Mouse (Mus musculus) granulocyte monocyte progenitor cell, adult 5-6 weeks (primary cell): ENCODE results near the gene Hs3st2. TPM values are rescaled to one million over a fixed set of nuclear protein-coding genes. Genes with fewer than 3 reads are reported as not detected.

Experiments used
- ATAC-seq: replicated peaks from 2 replicates; pipeline ENCODE4 v1.8.0; 2016; ENCODE audit warnings: mild to moderate bottlenecking, moderate TSS enrichment, inconsistent platforms; ENCODE audit not compliant: poor library complexity, severe bottlenecking
- total RNA-seq, 2 experiments: library from RNA; stranded (forward) in 1 of 2; stranded (reverse) in 1 of 2; fragments of 200-712, 200-1000 nt in 1 of 2; fragments of >200 nt in 1 of 2; fragmentation: Nextera tagmentation in 1 of 2; gene quantifications; 2 replicates each; pipeline ENCODE4 v1.2.3; 2014 to 2017

The Hs3st2 gene
- total RNA-seq, 2 experiments from 2014 or later: not detected

DNA sequence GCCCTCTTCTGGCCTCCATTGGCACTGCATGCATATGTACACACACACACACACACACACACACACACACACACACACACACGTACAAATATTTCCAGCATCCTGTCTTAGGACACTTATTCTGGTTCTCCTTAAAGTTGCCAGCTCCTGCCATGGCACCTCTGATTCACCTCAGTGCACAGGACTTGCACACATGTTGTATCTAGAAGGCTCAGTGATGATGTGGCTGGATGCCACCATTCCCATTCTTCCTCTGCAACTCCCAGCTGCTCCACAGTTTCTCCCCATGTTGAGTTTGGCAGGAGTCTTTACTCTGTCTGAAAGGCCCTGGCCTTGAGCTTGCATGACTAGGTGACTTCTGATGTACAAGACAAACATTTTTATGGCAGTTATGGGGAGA lies 65.1 kb downstream of the Hs3st2 start:
- ATAC-seq: no peak

DNA sequence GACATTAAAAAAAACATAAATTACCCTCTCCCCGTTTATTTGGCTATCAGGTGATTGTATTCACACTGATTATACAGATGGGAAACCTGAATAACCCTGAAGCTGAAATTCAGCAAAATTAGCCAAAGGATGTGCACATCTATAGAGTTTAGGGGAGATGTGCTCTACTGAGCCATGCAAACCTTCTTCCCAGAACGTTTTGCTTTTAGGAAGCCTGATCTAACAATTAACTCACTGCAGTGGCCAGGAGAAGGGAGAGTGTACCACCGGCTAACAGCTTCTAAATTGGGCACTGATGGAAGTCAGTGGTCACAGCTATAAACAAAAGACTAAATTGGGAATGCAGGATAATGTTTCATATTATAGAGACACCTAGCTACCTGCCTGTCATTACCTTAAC lies 66.4 kb downstream of the Hs3st2 start:
- no peak for ATAC-seq

GRCm38 (mm10) chr7:121460626-121461025 lies 69.0 kb downstream of the Hs3st2 start:
- ATAC-seq: no peak

GRCm38 (mm10) chr7:121464441-121464840 lies 72.8 kb downstream of the Hs3st2 start:
- no peak for ATAC-seq

- no peak for ATAC-seq
These were observed 73.5 kb downstream of the Hs3st2 start for GRCm38 (mm10) chr7:121465111-121465510.

- no peak for ATAC-seq
These were observed 74.7 kb downstream of the Hs3st2 start for GRCm38 (mm10) chr7:121466331-121466730.

DNA sequence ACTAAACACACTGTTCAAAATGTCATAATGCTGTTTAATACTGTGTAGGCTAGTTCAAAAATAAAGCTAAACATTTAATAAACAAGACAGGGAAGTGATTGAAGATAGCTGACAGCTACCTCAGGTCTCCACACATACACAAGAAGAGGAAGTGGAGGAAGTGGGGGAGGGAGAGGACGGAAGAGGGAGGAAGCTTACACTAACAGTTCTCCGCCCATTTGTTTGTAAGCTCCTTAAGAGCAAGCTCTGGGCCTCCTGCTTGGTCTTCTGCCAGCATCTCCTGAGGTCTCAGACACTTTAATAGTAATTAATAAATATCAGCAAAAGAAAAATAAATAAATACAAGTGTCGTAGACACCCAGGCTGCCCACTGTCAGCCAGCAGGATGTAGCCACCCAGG lies 77.8 kb downstream of the Hs3st2 start:
- ATAC-seq: peak; percentile 53

DNA sequence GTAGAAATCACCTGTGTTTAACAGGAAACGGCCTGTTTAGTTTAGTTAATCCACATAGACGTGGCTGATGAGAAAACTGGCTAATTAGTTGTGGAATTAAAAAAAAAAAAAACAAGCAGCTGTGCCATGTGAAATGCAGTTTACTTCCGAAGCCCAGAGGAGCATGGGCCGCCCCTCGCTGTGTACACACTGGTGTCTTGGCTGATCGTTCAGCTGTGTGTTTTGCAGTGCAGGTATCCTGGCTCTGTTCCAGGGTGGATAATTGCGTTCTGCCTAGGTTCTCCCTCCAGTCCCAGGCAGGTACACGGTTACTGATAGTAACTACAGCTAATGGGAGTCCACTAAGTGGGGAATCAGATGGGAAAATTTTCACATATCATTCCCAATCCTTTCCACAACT lies 86.6 kb downstream of the Hs3st2 start:
- no peak for ATAC-seq

DNA sequence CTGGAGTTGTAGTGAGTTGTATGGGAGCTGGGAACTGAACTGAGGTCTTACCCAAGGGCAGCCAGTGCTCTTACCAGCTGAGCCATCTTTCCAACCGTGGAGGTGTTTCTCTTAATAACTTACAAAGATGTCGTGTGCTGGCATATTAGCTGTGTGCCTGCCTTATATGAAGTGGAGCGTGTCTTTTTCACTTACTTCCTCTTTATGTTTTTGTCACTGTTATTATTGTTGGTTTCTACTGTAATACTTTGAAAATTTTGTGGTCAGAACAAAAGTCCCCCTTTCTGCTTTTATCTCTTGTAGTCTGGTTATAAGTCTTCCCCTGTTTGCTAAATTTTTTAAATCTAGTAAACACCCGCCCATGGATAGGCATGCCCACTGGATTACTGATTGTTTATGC lies 88.4 kb downstream of the Hs3st2 start:
- ATAC-seq: no peak

GRCm38 (mm10) chr7:121484590-121484989 lies 92.9 kb downstream of the Hs3st2 start:
- no peak for ATAC-seq

DNA sequence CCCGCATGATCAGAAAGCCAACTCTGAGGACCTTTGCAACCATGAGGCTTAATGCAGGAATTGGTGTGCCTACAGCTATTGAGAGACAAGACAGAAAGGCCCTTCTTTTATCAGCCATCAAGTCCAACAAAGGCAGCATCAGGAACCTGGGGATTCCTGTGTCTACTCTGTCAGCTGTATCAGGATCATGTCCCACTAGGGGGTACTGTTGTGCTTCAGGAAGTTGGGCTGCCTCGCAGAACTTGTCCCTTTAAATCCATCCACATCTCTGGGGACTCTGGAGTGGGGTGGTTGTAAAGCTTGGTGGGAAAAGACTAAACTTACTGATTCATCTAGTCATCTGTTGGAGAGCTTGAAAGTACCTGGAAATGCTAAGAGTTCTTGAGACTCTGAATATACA lies 93.6 kb downstream of the Hs3st2 start:
- peak; percentile 79 for ATAC-seq

DNA sequence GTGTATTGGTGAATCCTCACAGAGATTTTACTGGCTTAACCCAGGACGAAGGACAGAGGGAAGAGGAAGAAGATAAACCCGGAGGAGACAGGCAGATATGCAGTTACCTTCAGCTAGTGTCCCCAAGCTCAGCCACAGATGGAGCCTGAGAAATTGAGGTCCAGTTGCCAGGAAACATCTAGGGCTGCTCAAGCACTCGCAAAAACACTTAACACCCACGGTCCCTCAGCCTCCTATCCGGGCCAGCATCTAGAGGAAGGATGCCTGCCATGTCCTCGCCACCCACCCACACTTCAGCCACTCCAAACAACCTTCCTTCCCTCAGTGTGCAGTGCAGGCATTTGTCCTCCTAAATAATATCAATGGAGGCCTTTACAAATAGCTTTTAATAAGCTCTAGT lies 95.6 kb downstream of the Hs3st2 start:
- ATAC-seq: no peak

- ATAC-seq: no peak
These were observed 97.7 kb downstream of the Hs3st2 start for GRCm38 (mm10) chr7:121489401-121489800.

- ATAC-seq: no peak
These were observed 99.9 kb downstream of the Hs3st2 start for GRCm38 (mm10) chr7:121491455-121492005.

DNA sequence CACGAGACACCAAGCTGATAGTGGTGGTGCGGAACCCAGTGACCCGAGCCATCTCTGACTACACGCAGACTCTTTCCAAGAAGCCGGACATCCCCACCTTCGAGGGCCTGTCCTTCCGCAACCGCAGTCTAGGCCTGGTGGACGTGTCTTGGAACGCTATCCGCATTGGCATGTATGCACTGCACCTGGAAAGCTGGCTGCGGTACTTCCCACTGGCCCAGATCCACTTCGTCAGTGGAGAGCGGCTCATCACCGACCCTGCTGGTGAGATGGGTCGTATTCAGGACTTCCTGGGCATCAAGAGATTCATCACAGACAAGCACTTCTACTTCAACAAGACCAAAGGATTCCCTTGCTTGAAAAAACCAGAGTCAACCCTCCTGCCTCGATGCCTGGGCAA lies 108.9 kb downstream of the Hs3st2 start:
- ATAC-seq: no peak

DNA sequence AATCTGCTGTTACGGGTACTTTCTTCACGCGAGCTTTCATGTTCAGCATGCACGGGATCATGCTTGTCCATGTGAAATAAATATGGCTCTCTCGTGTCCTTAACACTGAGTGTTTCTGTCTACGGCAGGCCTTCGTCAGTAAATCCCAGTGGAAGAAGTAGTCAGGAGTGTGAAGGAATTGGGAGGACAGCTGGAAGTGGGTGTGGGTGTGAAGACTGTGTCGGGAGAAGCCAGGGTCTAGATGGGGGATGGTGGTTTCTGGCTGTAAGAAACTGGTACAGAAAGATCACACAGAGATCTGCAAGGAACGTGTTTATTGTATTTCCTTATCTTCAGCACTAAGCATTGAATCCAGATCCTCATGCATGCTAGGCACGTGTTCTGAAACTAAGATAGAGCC lies 110.0 kb downstream of the Hs3st2 start:
- no peak for ATAC-seq

DNA sequence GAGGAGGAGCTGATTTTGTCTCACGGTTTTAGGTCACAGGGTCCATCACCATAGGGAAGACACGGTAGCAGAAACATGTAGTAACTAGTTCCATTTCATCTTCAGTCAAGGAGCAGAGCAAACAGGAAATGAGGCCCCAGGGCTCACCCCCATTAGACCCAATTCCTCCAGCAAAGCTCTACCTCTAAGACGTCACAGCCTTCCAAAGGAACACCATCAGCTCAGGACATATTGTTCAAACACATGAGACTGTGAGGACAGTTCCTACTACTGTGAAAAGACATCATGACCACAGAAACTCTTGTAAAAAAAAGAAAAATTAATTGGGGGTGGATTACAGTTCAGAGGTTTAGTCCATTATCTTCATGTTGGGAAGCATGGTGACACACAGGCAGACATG lies 125.1 kb downstream of the Hs3st2 start:
- ATAC-seq: peak; percentile 47

GRCm38 (mm10) chr7:121517165-121517591 lies 125.5 kb downstream of the Hs3st2 start:
- peak; percentile 89 for ATAC-seq

- 0 out of 2 replicates have a peak, but pooled peaks have one; percentile 8 for ATAC-seq
These were observed 130.5 kb downstream of the Hs3st2 start for GRCm38 (mm10) chr7:121522125-121522524.

- no peak for ATAC-seq
These were observed 137.4 kb downstream of the Hs3st2 start for GRCm38 (mm10) chr7:121529023-121529422.

DNA sequence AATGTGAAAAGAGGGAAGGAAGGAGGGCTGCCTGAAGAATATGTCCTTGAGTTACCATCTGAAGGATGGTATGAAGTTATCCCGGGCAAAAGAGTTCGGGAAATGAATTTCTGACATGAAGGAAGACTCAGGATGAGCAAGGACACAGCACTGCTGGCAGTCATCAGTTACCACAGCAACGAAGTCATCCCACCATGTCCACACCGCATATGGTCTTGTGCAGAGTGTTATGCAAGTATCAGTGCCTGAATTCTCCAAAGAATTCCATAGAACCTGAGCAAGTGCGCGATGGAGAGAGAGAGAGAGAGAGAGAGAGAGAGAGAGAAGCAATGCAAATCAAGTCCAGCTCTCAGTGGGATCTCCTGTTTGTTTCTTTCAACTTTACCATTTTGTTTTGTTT lies 142.0 kb downstream of the Hs3st2 start:
- ATAC-seq: no peak

DNA sequence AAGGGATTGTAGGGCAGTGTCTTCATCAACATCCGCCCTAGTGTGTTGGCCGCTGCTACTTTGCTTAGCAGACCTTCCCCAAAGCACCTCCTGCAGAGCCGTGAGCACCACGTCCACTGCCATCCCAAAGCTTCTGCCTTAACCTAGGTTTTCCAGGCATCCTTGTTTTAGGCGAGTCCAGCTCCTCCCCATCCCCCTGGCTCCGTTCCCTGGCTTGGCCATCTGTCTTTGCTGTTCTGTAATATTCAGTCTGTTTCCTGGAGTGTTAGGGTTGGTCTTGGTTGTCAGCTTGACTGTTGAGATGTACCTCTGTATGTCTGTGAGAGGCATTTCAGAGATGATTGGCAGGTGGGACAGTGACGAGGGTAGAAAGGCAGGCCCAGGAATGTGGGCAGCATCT lies 142.7 kb downstream of the Hs3st2 start:
- no peak for ATAC-seq

DNA sequence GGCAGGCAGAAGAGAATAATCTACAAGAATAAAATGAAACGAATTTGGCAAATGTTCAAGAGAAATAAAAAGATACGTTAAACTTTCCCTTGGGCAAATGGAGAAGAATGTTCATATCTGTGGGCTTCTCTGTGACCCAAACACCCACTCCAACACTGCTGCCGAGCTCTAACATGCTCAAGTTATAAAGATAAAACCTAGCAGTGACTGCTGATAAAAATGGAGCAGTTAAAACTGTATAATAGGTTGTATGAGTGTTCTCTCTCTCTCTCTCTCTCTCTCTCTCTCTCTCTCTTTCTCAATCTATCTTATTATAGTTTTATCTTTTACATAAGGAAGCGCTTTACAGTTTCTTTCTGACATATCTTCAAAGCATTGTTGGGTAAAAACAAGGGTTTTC lies 144.3 kb downstream of the Hs3st2 start:
- ATAC-seq: no peak
